Mouse (Mus musculus) ES-Bruce4 (cell line): Measurements from ENCODE around the gene Rps2.

Experiments used
- CTCF ChIP-seq: IDR thresholded peaks from one replicate; pipeline ENCODE4 v1.8.1; 2011; ENCODE audit warnings: low read depth, low read length
- EP300 ChIP-seq: IDR thresholded peaks from 2 replicates; pipeline ENCODE4 v1.6.1; 2011; ENCODE audit warnings: low read depth, low read length; ENCODE audit not compliant: insufficient read depth
- POLR2A ChIP-seq: IDR thresholded peaks from one replicate; pipeline ENCODE4 v1.8.1; 2011; ENCODE audit warnings: low read length; ENCODE audit not compliant: insufficient read depth

GRCm38 (mm10) chr17:24674277-24674676, 43.6 kb upstream of the Rps2 start:
- no peak for TF ChIP-seq CTCF
- no peak for TF ChIP-seq POLR2A
- TF ChIP-seq EP300: no peak
